Mouse (Mus musculus): ENCODE data around the gene Zranb1. TPM values are rescaled to one million over a fixed set of nuclear protein-coding genes. Genes with fewer than 3 reads are reported as not detected.

The Zranb1 gene
- polyA plus RNA-seq, 1 experiment from 2014 or later = 9.2 TPM

- Histone ChIP-seq H3K4me2 (no peak overlapping the region), H3K27me3 (replicated peaks) (no peaks in the 10 kb centered on the region), H3K27ac (no peak overlapping the region), H3K9ac (no peak overlapping the region), H3K4me3 (no peak overlapping the region), H3K9me3 (replicated peaks) (no peaks in the 10 kb centered on the region), H3K36me3 (peaks cover 72% of the 10 kb centered on the region), H3K4me1 (no peaks in the 10 kb centered on the region)
- 62% methylated on average over 3 of the region's 3 CpGs for WGBS (ENCODE audit: insufficient replicate concordance)
- ATAC-seq = no peak
Observed at GRCm38 (mm10) chr7:132982639-132983038, 51.7 kb downstream of the Zranb1 start.

- H3K4me1 ChIP-seq = no peaks in the 10 kb centered on the region
- H3K27ac ChIP-seq = no peak overlapping the region
- no peak overlapping the region for H3K4me3 ChIP-seq
- no peak for ATAC-seq
- H3K9ac ChIP-seq = no peak overlapping the region
- H3K36me3 ChIP-seq = peaks cover 69% of the 10 kb centered on the region
- H3K9me3 ChIP-seq (replicated peaks) = no peaks in the 10 kb centered on the region
- no peak overlapping the region for H3K4me2 ChIP-seq
- no peaks in the 10 kb centered on the region for H3K27me3 ChIP-seq (replicated peaks)
- WGBS (ENCODE audit: insufficient replicate concordance) = 83% methylated on average over 5 of the region's 5 CpGs
Observed at GRCm38 (mm10) chr7:132989839-132990238, 58.9 kb downstream of the Zranb1 start.

GRCm38 (mm10) chr7:132991240-132991900, 60.4 kb downstream of the Zranb1 start:
- Histone ChIP-seq H3K27ac (no peak overlapping the region), H3K9me3 (replicated peaks) (no peaks in the 10 kb centered on the region), H3K4me2 (no peak overlapping the region), H3K4me1 (no peaks in the 10 kb centered on the region), H3K4me3 (no peak overlapping the region), H3K9ac (no peak overlapping the region), H3K36me3 (peaks cover 63% of the 10 kb centered on the region), H3K27me3 (replicated peaks) (no peaks in the 10 kb centered on the region)
- 84% methylated on average over 14 of the region's 14 CpGs for WGBS (ENCODE audit: insufficient replicate concordance)
- ATAC-seq = no peak

- Histone ChIP-seq H3K27me3 (replicated peaks) (no peaks in the 10 kb centered on the region), H3K4me3 (no peak overlapping the region), H3K27ac (no peak overlapping the region), H3K4me1 (no peaks in the 10 kb centered on the region), H3K9ac (no peak overlapping the region), H3K9me3 (replicated peaks) (no peaks in the 10 kb centered on the region), H3K36me3 (peaks cover 69% of the 10 kb centered on the region), H3K4me2 (no peak overlapping the region)
- WGBS (ENCODE audit: insufficient replicate concordance) = 74% methylated on average over 9 of the region's 9 CpGs
- no peak for ATAC-seq
Observed at GRCm38 (mm10) chr7:132992967-132993615, 62.1 kb downstream of the Zranb1 start.

GRCm38 (mm10) chr7:132994120-132994519, 63.2 kb downstream of the Zranb1 start:
- Histone ChIP-seq H3K4me2 (no peak overlapping the region), H3K4me1 (no peaks in the 10 kb centered on the region), H3K9ac (no peak overlapping the region), H3K27ac (no peak overlapping the region), H3K36me3 (peaks cover 69% of the 10 kb centered on the region), H3K4me3 (no peak overlapping the region), H3K9me3 (replicated peaks) (no peaks in the 10 kb centered on the region), H3K27me3 (replicated peaks) (no peaks in the 10 kb centered on the region)
- WGBS (ENCODE audit: insufficient replicate concordance) = 83% methylated on average over 8 of the region's 8 CpGs
- ATAC-seq = no peak

- WGBS (ENCODE audit: insufficient replicate concordance) = 76% methylated on average over 6 of the region's 6 CpGs
- Histone ChIP-seq H3K27ac (no peak overlapping the region), H3K36me3 (peaks cover 66% of the 10 kb centered on the region)
Observed at GRCm38 (mm10) chr7:132994628-132995191, 63.8 kb downstream of the Zranb1 start.

GRCm38 (mm10) chr7:132996391-132996790, 65.4 kb downstream of the Zranb1 start:
- H3K27ac ChIP-seq = no peak overlapping the region
- H3K36me3 ChIP-seq = peaks cover 50% of the 10 kb centered on the region
- H3K4me3 ChIP-seq = no peak overlapping the region
- no peaks in the 10 kb centered on the region for H3K27me3 ChIP-seq (replicated peaks)
- H3K4me2 ChIP-seq = no peak overlapping the region
- no peaks in the 10 kb centered on the region for H3K4me1 ChIP-seq
- ATAC-seq = no peak
- 80% methylated on average over 5 of the region's 5 CpGs for whole genome bisulfite sequencing (ENCODE audit: insufficient replicate concordance)
- no peak overlapping the region for H3K9ac ChIP-seq
- H3K9me3 ChIP-seq (replicated peaks) = no peaks in the 10 kb centered on the region

More at GRCm38 (mm10) chr7:132994628-132995191, 63.8 kb downstream of the Zranb1 start:
- H3K4me2 ChIP-seq = no peak overlapping the region
- H3K4me3 ChIP-seq = no peak overlapping the region
- H3K9me3 ChIP-seq (replicated peaks) = no peaks in the 10 kb centered on the region
- ATAC-seq = no peak
- no peaks in the 10 kb centered on the region for H3K27me3 ChIP-seq (replicated peaks)
- no peaks in the 10 kb centered on the region for H3K4me1 ChIP-seq
- no peak overlapping the region for H3K9ac ChIP-seq

GRCm38 (mm10) chr7:132998639-132999038, 67.7 kb downstream of the Zranb1 start:
- no peak for ATAC-seq
- Histone ChIP-seq H3K27me3 (replicated peaks) (no peaks in the 10 kb centered on the region), H3K27ac (no peak overlapping the region), H3K9ac (no peak overlapping the region), H3K4me2 (no peak overlapping the region), H3K4me1 (peaks cover 9% of the 10 kb centered on the region), H3K9me3 (replicated peaks) (no peaks in the 10 kb centered on the region), H3K36me3 (peaks cover 46% of the 10 kb centered on the region), H3K4me3 (no peak overlapping the region)
- WGBS (ENCODE audit: insufficient replicate concordance) = 84% methylated on average over 12 of the region's 12 CpGs

- Histone ChIP-seq H3K27me3 (replicated peaks) (no peaks in the 10 kb centered on the region), H3K4me2 (no peak overlapping the region), H3K9ac (no peak overlapping the region), H3K36me3 (peaks cover 42% of the 10 kb centered on the region), H3K27ac (no peak overlapping the region), H3K4me3 (no peak overlapping the region), H3K9me3 (replicated peaks) (no peaks in the 10 kb centered on the region), H3K4me1 (peaks cover 13% of the 10 kb centered on the region)
- WGBS (ENCODE audit: insufficient replicate concordance) = 87% methylated on average over 11 of the region's 11 CpGs
- ATAC-seq = no peak
Observed at GRCm38 (mm10) chr7:132999061-132999460, 68.1 kb downstream of the Zranb1 start.

- Histone ChIP-seq H3K27me3 (replicated peaks) (no peaks in the 10 kb centered on the region), H3K27ac (no peak overlapping the region), H3K4me1 (peaks cover 17% of the 10 kb centered on the region), H3K9ac (no peak overlapping the region), H3K9me3 (replicated peaks) (no peaks in the 10 kb centered on the region), H3K4me3 (no peak overlapping the region), H3K36me3 (peaks cover 28% of the 10 kb centered on the region), H3K4me2 (no peak overlapping the region)
- ATAC-seq = no peak
- 84% methylated on average over 3 of the region's 3 CpGs for WGBS (ENCODE audit: insufficient replicate concordance)
Observed at GRCm38 (mm10) chr7:133001388-133001787, 70.4 kb downstream of the Zranb1 start.

GRCm38 (mm10) chr7:133002271-133002670, 71.3 kb downstream of the Zranb1 start:
- Histone ChIP-seq H3K27me3 (replicated peaks) (no peaks in the 10 kb centered on the region), H3K4me1 (peaks cover 19% of the 10 kb centered on the region), H3K36me3 (peaks cover 20% of the 10 kb centered on the region), H3K9ac (no peak overlapping the region), H3K27ac (no peak overlapping the region), H3K4me2 (no peak overlapping the region), H3K9me3 (replicated peaks) (no peaks in the 10 kb centered on the region), H3K4me3 (no peak overlapping the region)
- 84% methylated on average over 6 of the region's 6 CpGs for WGBS (ENCODE audit: insufficient replicate concordance)
- no peak for ATAC-seq

GRCm38 (mm10) chr7:133003421-133003820, 72.5 kb downstream of the Zranb1 start:
- Histone ChIP-seq H3K27me3 (replicated peaks) (no peaks in the 10 kb centered on the region), H3K4me2 (no peak overlapping the region), H3K27ac (no peak overlapping the region), H3K4me3 (no peak overlapping the region), H3K36me3 (peaks cover 9% of the 10 kb centered on the region), H3K9ac (no peak overlapping the region), H3K4me1 (peaks cover 27% of the 10 kb centered on the region), H3K9me3 (replicated peaks) (no peaks in the 10 kb centered on the region)
- ATAC-seq = peak; percentile 64
- WGBS (ENCODE audit: insufficient replicate concordance) = 14% methylated on average over 3 of the region's 3 CpGs
